In genomic region chr11:104661531-104662205, GRCm38 (mm10) we compare ENCODE assay signal across 12 mouse cellular contexts. TPM values are rescaled to one million over a fixed set of nuclear protein-coding genes. Genes with fewer than 3 reads are reported as not detected.
A peak's percentile ranks its signal among the peaks of the same experiment; 100 is the strongest.
DNase-seq lines count a peak whose midpoint lies in the region; ATAC-seq lines count a peak whose summit lies in the region.
"Had no signal": no experiment of that assay in that cellular context is flagged by ENCODE, and none has a peak within 500 bp of the region (broad histone marks: within the 10 kb centered on the region; RNA-seq: fewer than 3 reads in every experiment).

No protein-coding gene starts in this region.

- H3K9me3 ChIP-seq in erythroblast, embryonic 14.5 days (ENCODE audit: control insufficient read depth, low read length), result peaks cover 8% of the 10 kb centered on the region; the same call in 1 of the 2 replicates
- H3K9me3 ChIP-seq in kidney, embryonic 16.5 days (ENCODE audit: low read length), result peaks cover 5% of the 10 kb centered on the region; the same call in 1 of the 2 replicates

- peak overlapping the region; percentile 29 for H3K4me3 ChIP-seq in erythroblast, embryonic 14.5 days (replicated peaks)
- H3K4me3 ChIP-seq in kidney, embryonic 16.5 days (ENCODE audit: low read length), result no peak overlapping the region
- H3K4me3 ChIP-seq: myocyte had no signal

- H3K4me1 ChIP-seq in erythroblast, embryonic 14.5 days (ENCODE audit: control insufficient read depth), result peaks cover 22% of the 10 kb centered on the region
- 0 out of 2 replicates have a peak, but pooled peaks cover 7% of the 10 kb centered on the region for H3K4me1 ChIP-seq in kidney, embryonic 16.5 days (ENCODE audit: insufficient read depth, low read length)

- H3K27me3 ChIP-seq in erythroblast, embryonic 14.5 days (ENCODE audit: control insufficient read depth), result no peaks in the 10 kb centered on the region; the same call in 1 of the 2 replicates
- H3K27me3 ChIP-seq in kidney, embryonic 16.5 days (ENCODE audit: insufficient read depth, low read length), result no peaks in the 10 kb centered on the region

- no peak overlapping the region for H3K9ac ChIP-seq in kidney, embryonic 16.5 days (replicated peaks; ENCODE audit: low read length)

- no peak for ATAC-seq in erythroblast, adult 5-6 weeks (replicated peaks; ENCODE audit: low FRiP score, poor library complexity, severe bottlenecking)
- ATAC-seq in activated CD4-positive, CD25-positive, alpha-beta regulatory T cell, adult 4 months, result no peak
- ATAC-seq in kidney, embryonic 16.5 days (ENCODE audit: low FRiP score, low TSS enrichment), result no peak

- 73% methylated on average over 20 of the region's 20 CpGs for WGBS in kidney, embryonic 16.5 days

- no peaks in the 10 kb centered on the region; the same call in 1 of the 2 replicates for H3K36me3 ChIP-seq in erythroblast, embryonic 14.5 days (ENCODE audit: control insufficient read depth)
- no peaks in the 10 kb centered on the region for H3K36me3 ChIP-seq in kidney, embryonic 16.5 days (ENCODE audit: insufficient read depth, low read length)

- H3K27ac ChIP-seq in kidney, embryonic 16.5 days (ENCODE audit: low read length), result no peak overlapping the region

- H3K4me2 ChIP-seq in kidney, embryonic 16.5 days (replicated peaks; ENCODE audit: low read depth, low read length), result no peak overlapping the region

- DNase-seq in lung, postnatal 36 days, result peak; percentile 30
- DNase-seq in lung, postnatal 25 days (ENCODE audit: low spot score), result no peak
- peak; percentile 28 to 37 for DNase-seq in layer of hippocampus, postnatal 14 days (ENCODE audit: low spot score in 2 of 2)
- peak; percentile 60 for DNase-seq in thymus, postnatal 14 days
- DNase-seq: adrenal gland, adult 2 months had no signal

RNA-seq across cellular contexts. Expression of gene Gm11639, which starts 23.8 kb away (rescaled TPM):
- polyA plus RNA-seq in erythroblast, embryonic 14.5 days (2012), result not detected in 2 replicates
- not detected in 2 replicates for total RNA-seq in erythroblast, adult 5-6 weeks (2015; ENCODE audit: low replicate concordance)
- not detected in 2 replicates for total RNA-seq in erythroblast, adult 5-6 weeks (2017; ENCODE audit: low replicate concordance)
- total RNA-seq in layer of hippocampus, postnatal 14 days (2021), result under 1 TPM; 0.46 to 0.48 TPM
- under 1 TPM in 1 of 2 experiments, not detected in 1; 0.06 TPM for polyA plus RNA-seq in activated CD4-positive, CD25-positive, alpha-beta regulatory T cell, adult 4 months (2017; shearing (Covaris generic))
- 0.18 TPM in 1 of 2 replicates, not detected in the other for polyA plus RNA-seq in kidney, embryonic 16.5 days (2015; fragmentation: Nextera tagmentation; extraction: Ambion mirVana)
- polyA plus RNA-seq: adrenal gland, adult 2 months; heart, embryonic 16.5 days; limb, embryonic 11.5 days; myocyte had no signal

RNA-seq across cellular contexts. Expression of gene Itgb3, which starts 53.9 kb away (rescaled TPM):
- polyA plus RNA-seq in erythroblast, embryonic 14.5 days (2012), result 0.02 and 0.03 TPM in 2 replicates
- 0.84 and 4.2 TPM in 2 replicates for total RNA-seq in erythroblast, adult 5-6 weeks (2015; ENCODE audit: low replicate concordance)
- 3.0 and 3.1 TPM in 2 replicates for total RNA-seq in erythroblast, adult 5-6 weeks (2017; ENCODE audit: low replicate concordance)
- total RNA-seq in layer of hippocampus, postnatal 14 days (2021), result 1 to 10 TPM; 2.1 to 2.5 TPM
- 10 to 100 TPM; 12.8 to 14.3 TPM for polyA plus RNA-seq in activated CD4-positive, CD25-positive, alpha-beta regulatory T cell, adult 4 months (2017; shearing (Covaris generic))
- 2.2 and 3.1 TPM in 2 replicates for polyA plus RNA-seq in kidney, embryonic 16.5 days (2015; fragmentation: Nextera tagmentation; extraction: Ambion mirVana)
